Mouse (Mus musculus) forebrain, postnatal 0 days (tissue): ENCODE data around the gene Alox12e. TPM values are rescaled to one million over a fixed set of nuclear protein-coding genes. Genes with fewer than 3 reads are reported as not detected.

Experiments used
- ATAC-seq: fragments of 200-750 bp; cut with Nextera tagmentation; 2 replicates; pipeline ENCODE4 v1.8.0; 2017; ENCODE audit warnings: mild to moderate bottlenecking, moderate library complexity
- DNase-seq: peaks from one replicate; pipeline ENCODE4 v3.0.0-alpha.2; 2015
- H3K27ac ChIP-seq: fragments of 300-500 bp; sonication (generic); 2 replicates; pipeline ENCODE4 v1.5.1; 2014; ENCODE audit warnings: low read depth, mild to moderate bottlenecking, antibody characterized with exemption, low read length, moderate library complexity, mixed read lengths
- H3K27me3 ChIP-seq: fragments of 300-500 bp; sonication (generic); 2 replicates; pipeline ENCODE4 v1.6.1; 2014; ENCODE audit warnings: mild to moderate bottlenecking, low read length, mixed read lengths; ENCODE audit not compliant: insufficient read depth
- H3K36me3 ChIP-seq: fragments of 300-500 bp; sonication (generic); 2 replicates; pipeline ENCODE4 v1.6.1; 2014; ENCODE audit warnings: mild to moderate bottlenecking, moderate library complexity; ENCODE audit not compliant: insufficient read depth
- H3K4me1 ChIP-seq: fragments of 300-500 bp; sonication (generic); 2 replicates; pipeline ENCODE4 v1.6.1; 2014; ENCODE audit warnings: antibody characterized with exemption; ENCODE audit not compliant: insufficient read depth
- H3K4me2 ChIP-seq: fragments of 300-500 bp; sonication (generic); 2 replicates; pipeline ENCODE4 v1.6.1; 2014; ENCODE audit warnings: low read depth, mild to moderate bottlenecking, moderate library complexity
- H3K4me3 ChIP-seq: fragments of 300-500 bp; sonication (generic); 2 replicates; pipeline ENCODE4 v1.5.1; 2014; ENCODE audit warnings: low read depth, low read length, mixed read lengths
- H3K9ac ChIP-seq: fragments of 300-500 bp; sonication (generic); 2 replicates; pipeline ENCODE4 v1.6.1; 2014; ENCODE audit warnings: mild to moderate bottlenecking
- H3K9me3 ChIP-seq: fragments of 300-500 bp; sonication (generic); 2 replicates; pipeline ENCODE4 v1.6.1; 2016; ENCODE audit warnings: low read length
- CTCF ChIP-seq: sonication (generic); IDR thresholded peaks from 2 replicates; pipeline ENCODE4 v1.5.1; 2016; ENCODE audit warnings: antibody characterized with exemption, control low read depth, low read depth
- WGBS: fragments of 180-500 bp; shearing (Covaris S2); extraction: QIAGEN DNeasy Blood & Tissue Kit; methylation state at CpG from one replicate; pipeline ENCODE4 v1.1.7; 2014; 5-methylcytosine and 5-hydroxymethylcytosine counted together
- polyA plus RNA-seq: library from polyadenylated mRNA; unstranded; fragments of >200 nt; fragmentation: Nextera tagmentation; extraction: Ambion mirVana; gene quantifications from 2 replicates; pipeline ENCODE4 v1.2.1, GENCODE M21; 2015
- total RNA-seq: library from RNA; depleted of rRNA; stranded (reverse); fragments of >200 nt; gene quantifications from 2 replicates; pipeline ENCODE4 v1.2.3, GENCODE M21; 2014

Alox12e gene
- total and polyA plus RNA-seq, 2 experiments from 2014 or later, result 0.08 to 0.10 TPM

DNA sequence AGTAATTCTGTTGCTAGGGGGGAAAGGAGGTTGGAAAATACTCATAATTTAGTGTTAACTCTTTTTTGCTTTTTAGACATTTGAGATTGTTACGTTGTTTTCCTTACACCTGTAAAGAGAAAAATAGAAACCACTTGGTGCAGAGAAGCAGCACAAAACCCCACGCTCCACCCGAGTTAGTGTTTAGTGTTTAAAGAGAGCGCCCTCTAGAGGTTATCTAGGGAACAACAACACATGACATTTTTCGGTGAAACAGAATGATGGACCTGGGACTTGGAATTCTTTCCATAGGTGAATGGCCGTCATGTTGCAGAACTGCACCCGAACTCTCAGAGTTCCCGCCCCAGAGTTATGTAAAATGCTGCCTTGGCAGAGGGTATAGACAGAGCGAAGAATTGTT, 13.1 kb downstream of the Alox12e start:
- 27% methylated on average over 9 of the region's 9 CpGs for WGBS

DNA sequence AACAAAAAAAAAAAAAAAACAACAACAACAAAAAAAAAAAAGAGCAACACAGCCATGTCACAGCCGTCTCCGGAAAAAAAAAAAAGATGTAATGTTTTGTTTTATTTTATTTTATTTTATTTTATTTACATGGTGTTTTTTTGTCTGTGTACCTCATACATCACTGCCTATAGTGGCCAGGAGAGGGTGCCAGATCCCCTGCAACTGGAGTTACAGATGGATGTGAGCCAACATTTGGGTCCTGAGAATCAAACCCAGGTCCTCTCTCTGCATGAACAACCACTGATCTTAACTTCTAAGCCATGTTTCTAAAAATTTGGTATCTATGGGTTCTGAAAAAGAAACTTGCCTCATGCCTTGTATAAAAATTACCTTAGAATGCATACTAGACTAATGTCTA, 14.1 kb downstream of the Alox12e start:
- no peak for TF ChIP-seq CTCF
- DNase-seq, result no peak
- H3K4me3 ChIP-seq, result no peak overlapping the region

More for the DNA sequence above, 13.1 kb downstream of the Alox12e start:
- H3K4me1 ChIP-seq, result no peaks in the 10 kb centered on the region
- no peaks in the 10 kb centered on the region for H3K9me3 ChIP-seq
- no peak overlapping the region for H3K4me2 ChIP-seq
- no peak overlapping the region for H3K4me3 ChIP-seq
- DNase-seq, result peak; percentile 70
- H3K27me3 ChIP-seq, result no peaks in the 10 kb centered on the region
- ATAC-seq, result no peak
- H3K9ac ChIP-seq, result no peak overlapping the region
- no peak overlapping the region for H3K27ac ChIP-seq
- no peaks in the 10 kb centered on the region for H3K36me3 ChIP-seq
- TF ChIP-seq CTCF, result peak; percentile 72

DNA sequence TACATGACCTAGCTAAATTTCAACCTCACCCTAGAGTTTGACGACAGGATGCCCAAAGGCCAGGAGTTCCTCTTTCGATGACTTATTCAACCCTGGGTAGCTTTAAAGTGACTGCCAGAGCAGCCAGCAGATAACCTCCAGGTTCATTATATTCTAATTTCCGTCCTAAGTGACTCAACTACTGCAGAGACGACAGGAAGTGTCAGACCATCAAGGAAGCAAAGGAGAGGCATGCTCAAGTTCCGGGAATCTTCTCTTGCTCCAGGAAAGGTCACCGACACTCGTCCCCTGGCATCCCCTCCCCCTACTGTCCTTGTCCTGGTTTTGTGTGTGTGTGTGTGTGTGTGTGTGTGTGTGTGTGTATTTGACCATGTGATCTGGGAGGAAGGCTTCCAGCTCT, 16.3 kb downstream of the Alox12e start:
- no peak overlapping the region for H3K27ac ChIP-seq
- no peak for DNase-seq
- no peaks in the 10 kb centered on the region for H3K27me3 ChIP-seq
- no peak overlapping the region for H3K4me2 ChIP-seq
- WGBS, result 75% methylated on average over 7 of the region's 7 CpGs
- no peak for TF ChIP-seq CTCF
- H3K9ac ChIP-seq, result no peak overlapping the region
- no peaks in the 10 kb centered on the region for H3K36me3 ChIP-seq
- no peaks in the 10 kb centered on the region for H3K4me1 ChIP-seq
- no peak for ATAC-seq
- no peaks in the 10 kb centered on the region for H3K9me3 ChIP-seq
- no peak overlapping the region for H3K4me3 ChIP-seq

More for the DNA sequence above, 14.1 kb downstream of the Alox12e start:
- Histone ChIP-seq H3K9ac (no peak overlapping the region), H3K36me3 (no peaks in the 10 kb centered on the region), H3K4me1 (no peaks in the 10 kb centered on the region), H3K4me2 (no peak overlapping the region), H3K27me3 (no peaks in the 10 kb centered on the region), H3K27ac (no peak overlapping the region), H3K9me3 (no peaks in the 10 kb centered on the region)
- 97% methylated on average over 2 of the region's 2 CpGs for WGBS
- no peak for ATAC-seq

DNA sequence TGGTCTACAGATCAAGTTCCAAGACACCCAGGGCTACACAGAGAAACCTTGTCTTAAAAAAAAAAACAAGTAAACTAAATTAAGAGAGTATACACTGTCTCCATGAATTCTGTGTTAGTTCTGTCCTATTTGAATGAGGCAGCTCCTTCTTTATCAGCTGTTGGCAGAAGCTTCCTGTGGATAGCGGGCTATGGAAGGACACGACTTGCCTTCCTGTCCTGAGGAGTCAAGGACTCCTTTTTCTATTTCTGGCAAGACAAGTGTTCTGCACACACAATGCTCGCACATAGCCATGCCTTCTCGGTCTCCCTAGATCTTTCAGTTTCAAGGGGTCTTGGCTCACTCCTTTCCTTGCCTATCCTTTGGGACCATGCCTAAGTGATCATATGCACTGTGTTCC, 20.1 kb downstream of the Alox12e start:
- 85% methylated on average over 4 of the region's 4 CpGs for WGBS
- no peak overlapping the region for H3K4me3 ChIP-seq
- TF ChIP-seq CTCF, result no peak
- no peaks in the 10 kb centered on the region for H3K36me3 ChIP-seq
- no peaks in the 10 kb centered on the region for H3K4me1 ChIP-seq
- no peaks in the 10 kb centered on the region for H3K27me3 ChIP-seq
- ATAC-seq, result no peak
- no peak overlapping the region for H3K9ac ChIP-seq
- H3K27ac ChIP-seq, result no peak overlapping the region
- H3K9me3 ChIP-seq, result no peaks in the 10 kb centered on the region
- no peak overlapping the region for H3K4me2 ChIP-seq
- DNase-seq, result no peak

DNA sequence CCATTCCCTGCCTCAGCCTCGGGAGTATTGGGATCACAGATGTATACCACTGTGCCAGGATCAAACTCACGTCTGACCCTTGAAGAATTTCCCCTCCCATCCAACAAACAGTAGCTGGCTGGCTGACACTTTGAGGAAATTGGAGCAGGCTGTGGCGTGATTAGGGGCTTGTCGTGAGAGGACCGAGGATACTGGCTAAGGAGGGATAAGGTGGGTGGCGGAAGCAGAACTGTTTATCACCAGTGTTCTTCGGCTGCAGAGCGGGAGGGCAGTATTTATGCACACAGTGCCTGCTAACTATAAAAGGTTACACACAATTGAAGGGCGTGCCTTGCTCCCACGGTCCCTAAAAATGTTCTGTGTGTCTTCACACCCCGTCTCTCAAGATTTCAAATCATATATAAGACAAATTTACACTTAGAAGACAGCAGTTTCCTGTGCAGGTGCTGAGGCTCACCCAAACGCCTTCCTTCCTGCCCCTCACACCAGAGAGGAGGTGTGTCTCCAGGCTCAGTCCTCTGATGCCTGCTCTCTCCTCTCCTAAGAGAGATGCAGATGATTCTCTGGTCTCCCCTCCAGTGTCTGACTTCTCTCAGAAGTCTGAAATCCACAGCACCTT, 24.5 kb downstream of the Alox12e start:
- Histone ChIP-seq H3K4me3 (no peak overlapping the region), H3K9me3 (no peaks in the 10 kb centered on the region), H3K9ac (no peak overlapping the region), H3K4me1 (no peaks in the 10 kb centered on the region), H3K4me2 (no peak overlapping the region), H3K36me3 (no peaks in the 10 kb centered on the region), H3K27ac (no peak overlapping the region), H3K27me3 (no peaks in the 10 kb centered on the region)
- DNase-seq (no peak), ATAC-seq (no peak)
- WGBS, result 72% methylated on average over 12 of the region's 12 CpGs
- no peak for TF ChIP-seq CTCF

DNA sequence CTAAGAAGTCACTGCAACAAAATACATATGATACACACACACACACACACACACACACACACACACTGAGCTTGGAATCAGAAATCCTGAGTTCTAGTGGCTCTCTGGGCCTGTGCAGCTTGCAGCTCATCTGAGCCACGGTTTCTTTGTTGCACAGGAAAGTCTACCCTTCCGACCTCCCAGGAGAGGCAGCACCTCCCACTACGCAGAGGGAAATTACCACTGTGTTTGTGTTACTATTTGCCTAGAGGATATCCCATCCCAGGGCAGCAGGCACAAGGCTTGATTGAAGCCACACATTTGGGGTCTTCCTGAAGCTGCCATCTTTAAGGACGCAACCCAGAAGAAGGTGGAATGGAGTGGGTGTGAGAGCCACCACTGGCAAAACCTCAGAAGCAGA, 25.0 kb downstream of the Alox12e start:
- H3K9me3 ChIP-seq, result no peaks in the 10 kb centered on the region
- ATAC-seq (no peak), DNase-seq (no peak)
- H3K4me2 ChIP-seq, result no peak overlapping the region
- H3K27me3 ChIP-seq, result no peaks in the 10 kb centered on the region
- no peak overlapping the region for H3K9ac ChIP-seq
- no peak overlapping the region for H3K4me3 ChIP-seq
- no peaks in the 10 kb centered on the region for H3K36me3 ChIP-seq
- no peak overlapping the region for H3K27ac ChIP-seq
- no peak for TF ChIP-seq CTCF
- WGBS, result 68% methylated on average over 4 of the region's 4 CpGs
- H3K4me1 ChIP-seq, result no peaks in the 10 kb centered on the region

DNA sequence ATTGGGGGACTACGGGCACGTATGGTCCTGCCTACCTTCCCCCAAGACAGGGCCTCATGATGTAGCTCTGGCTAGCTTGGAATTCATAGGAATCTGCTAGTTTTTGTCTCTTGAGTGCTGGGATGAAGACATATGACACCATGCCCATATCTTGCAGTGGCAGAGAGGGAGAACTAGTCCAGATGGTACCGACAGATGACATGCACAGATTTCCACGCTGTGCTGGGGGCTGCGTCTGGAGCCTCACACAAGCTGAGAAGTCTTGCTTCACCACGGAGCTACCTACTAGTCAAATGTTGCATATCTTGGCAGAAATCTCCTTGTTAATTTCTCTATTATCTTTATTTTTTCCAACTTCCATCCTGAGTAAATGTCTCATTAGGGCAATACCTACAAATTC, 28.5 kb downstream of the Alox12e start:
- H3K27ac ChIP-seq, result no peak overlapping the region
- peak; percentile 84 for DNase-seq

More for the DNA sequence above, 28.5 kb downstream of the Alox12e start:
- no peaks in the 10 kb centered on the region for H3K9me3 ChIP-seq
- no peak overlapping the region for H3K4me2 ChIP-seq
- peak; percentile 86 for ATAC-seq
- no peak overlapping the region for H3K9ac ChIP-seq
- 68% methylated on average over 6 of the region's 6 CpGs for WGBS
- H3K36me3 ChIP-seq, result no peaks in the 10 kb centered on the region
- TF ChIP-seq CTCF, result no peak
- H3K27me3 ChIP-seq, result no peaks in the 10 kb centered on the region
- no peaks in the 10 kb centered on the region for H3K4me1 ChIP-seq
- H3K4me3 ChIP-seq, result no peak overlapping the region
